Mouse (Mus musculus) C2C12 (cell line): ENCODE data around the gene Gm20388.

Source experiments
- CEBPB ChIP-seq: IDR thresholded peaks from one replicate; pipeline ENCODE4 v1.6.1; 2011; ENCODE audit warnings: low read depth, mild to moderate bottlenecking, control low read depth, moderate library complexity
- CTCF ChIP-seq: IDR thresholded peaks from one replicate; pipeline ENCODE4 v1.5.1; 2011; ENCODE audit not compliant: control insufficient read depth, insufficient read depth, insufficient read length
- MAX ChIP-seq: IDR thresholded peaks from one replicate; pipeline ENCODE4 v1.6.1; 2011; ENCODE audit warnings: mild to moderate bottlenecking, control low read depth

DNA sequence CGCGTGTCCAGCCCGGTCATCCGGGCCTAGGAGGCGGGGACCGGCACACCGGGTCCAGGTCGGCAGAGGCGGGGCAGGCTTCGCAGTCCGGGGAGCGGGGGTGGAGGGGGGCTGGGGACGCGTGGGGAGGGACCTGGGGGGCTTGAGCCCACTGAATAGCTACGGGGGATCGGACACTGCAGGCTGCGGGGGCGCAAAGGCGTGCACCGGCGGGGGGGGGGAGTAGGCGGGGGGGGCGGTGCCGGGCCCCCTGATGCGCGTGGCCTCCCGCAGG is 1173.2 kb downstream of the Gm20388 start:
- TF ChIP-seq MAX (no peak), CTCF (no peak), CEBPB (no peak)
